Mouse (Mus musculus) layer of hippocampus, adult 9-10 months (tissue): ENCODE data around the gene Psmb3.
"Not testable (repeated sequence)": the region's sequence is repeated elsewhere in the genome, so short reads cannot be mapped to it uniquely, and the experiment has no call there.

Experiments
- DNase-seq: peaks from one replicate; pipeline ENCODE4 v3.0.0; 2022; ENCODE audit warnings: low spot score

Psmb3 gene

GRCm38 (mm10) chr11:97695712-97696401 is 7.3 kb upstream of the Psmb3 start:
- no peak for DNase-seq

DNA sequence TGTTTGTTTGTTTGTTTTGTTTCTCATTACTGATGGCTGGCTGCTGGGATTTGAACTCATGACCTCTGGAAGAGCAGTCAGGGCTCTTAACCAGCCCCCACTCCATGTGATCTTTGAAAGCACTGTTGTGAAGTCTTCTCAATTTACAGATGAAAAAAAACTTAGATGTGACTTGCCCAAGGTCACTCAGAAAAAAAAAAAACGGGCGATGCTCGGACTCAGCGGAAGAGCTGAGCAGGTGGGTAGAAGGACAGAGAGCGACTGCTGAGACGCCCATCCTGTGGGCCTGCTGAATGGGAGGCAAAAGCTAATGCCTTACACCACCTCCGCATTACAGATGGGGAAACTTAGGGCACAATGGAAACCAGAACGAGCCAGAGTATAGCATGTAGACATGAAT is 6.5 kb upstream of the Psmb3 start:
- no peak for DNase-seq

DNA sequence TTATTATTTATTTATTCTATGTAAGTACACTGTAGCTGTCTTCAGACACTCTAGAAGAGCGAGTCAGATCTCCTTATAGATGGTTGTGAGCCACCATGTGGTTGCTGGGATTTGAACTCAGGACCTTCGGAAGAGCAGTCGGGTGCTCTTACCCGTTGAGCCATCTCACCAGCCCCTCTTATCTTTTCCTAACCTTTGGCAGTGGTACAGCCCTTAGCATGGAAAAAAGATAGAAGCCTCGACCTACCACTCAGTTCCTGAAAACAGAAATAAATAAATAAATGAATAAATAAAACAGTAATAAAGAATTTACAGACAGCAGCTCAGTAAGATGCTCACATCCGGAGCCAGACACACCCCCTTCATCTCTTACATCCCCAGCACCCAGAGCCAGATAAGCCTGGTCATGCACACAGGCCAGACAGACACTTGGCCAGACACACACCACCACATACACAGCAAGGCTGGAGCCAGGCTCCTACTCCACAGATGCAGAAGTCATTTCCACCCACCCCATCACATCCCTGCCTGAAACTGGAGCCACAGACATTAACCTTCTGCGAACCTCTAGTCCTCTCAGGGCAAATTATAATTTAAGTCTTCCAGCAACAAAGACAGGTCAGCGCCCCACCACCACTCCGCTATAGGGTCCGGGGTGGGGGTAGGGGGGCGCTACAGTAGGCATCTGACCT is 5.9 kb upstream of the Psmb3 start:
- DNase-seq = no peak

DNA sequence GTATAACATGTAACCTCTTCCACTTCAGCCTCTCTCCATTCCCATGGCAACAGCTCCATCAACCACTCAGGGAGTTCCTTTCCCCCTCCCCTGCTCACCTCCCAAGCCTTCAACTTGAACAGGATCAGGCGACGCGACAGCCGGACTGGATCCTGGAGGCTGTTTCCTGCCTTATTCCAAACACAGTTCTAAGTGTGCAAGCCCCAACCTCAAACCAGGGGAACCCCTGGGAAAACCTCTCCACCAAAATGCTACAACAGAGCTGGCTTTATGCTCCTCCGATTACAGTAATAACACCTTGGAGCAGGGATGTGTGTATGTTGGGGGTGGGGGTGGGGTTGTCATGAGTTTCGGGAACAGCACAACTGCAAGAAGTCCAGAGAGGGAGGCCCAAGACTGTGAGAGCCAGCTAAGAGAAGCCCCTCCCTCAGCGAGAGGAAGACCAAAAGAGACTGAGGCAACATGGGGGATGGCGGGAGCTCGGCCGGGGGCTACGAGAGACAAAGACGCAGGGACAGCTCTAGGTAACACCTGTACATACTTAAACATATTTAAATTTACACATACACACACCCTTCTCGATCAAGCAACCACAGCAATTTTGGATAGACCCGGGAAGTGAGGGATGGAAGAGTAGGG is 5.2 kb upstream of the Psmb3 start:
- DNase-seq = no peak

DNA sequence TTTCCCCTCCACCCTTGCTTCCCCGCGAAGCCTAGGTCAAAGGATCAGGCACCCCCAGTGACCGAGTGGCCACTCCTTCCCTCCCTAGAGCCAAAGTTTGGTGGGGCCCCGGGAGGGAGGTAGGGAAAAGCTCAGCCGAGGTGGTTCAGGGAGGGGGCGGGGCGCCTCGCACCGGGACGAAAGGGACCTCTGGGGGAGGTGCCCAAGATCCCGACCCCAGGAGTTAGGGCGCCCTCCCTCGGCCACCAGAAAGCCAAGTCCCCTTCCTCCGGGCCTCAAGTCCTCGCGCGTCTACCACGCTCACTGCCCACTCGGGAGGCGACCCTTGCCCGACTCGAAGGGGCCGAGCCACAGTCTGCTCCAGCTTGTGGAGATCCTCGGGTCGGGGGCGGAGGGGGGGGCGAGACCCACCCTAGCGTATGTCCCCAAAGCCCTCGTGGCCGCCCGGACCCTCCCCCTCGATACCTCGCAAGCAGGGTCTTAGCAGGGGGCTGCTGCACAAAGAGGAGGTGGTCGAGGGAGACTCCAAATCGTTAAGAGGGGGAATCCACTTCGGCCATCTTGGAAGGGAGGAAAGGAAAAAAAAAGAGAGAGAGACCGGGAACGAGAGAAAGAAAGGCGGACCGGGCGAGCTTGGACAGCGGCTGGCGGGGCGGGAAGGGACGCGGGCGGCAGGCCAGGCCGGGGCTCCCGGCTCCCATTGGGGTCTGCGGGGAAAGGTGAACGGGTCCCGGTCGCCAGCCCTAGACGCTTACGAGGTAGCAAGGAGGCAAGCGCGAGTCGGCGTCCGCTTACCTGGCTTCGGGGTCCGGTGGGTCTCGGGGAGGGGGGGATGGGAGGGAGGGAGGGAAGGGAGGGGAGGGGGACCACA is 4.2 kb upstream of the Psmb3 start:
- DNase-seq = no peak

GRCm38 (mm10) chr11:97699626-97700002 is 3.6 kb upstream of the Psmb3 start:
- DNase-seq = no peak

DNA sequence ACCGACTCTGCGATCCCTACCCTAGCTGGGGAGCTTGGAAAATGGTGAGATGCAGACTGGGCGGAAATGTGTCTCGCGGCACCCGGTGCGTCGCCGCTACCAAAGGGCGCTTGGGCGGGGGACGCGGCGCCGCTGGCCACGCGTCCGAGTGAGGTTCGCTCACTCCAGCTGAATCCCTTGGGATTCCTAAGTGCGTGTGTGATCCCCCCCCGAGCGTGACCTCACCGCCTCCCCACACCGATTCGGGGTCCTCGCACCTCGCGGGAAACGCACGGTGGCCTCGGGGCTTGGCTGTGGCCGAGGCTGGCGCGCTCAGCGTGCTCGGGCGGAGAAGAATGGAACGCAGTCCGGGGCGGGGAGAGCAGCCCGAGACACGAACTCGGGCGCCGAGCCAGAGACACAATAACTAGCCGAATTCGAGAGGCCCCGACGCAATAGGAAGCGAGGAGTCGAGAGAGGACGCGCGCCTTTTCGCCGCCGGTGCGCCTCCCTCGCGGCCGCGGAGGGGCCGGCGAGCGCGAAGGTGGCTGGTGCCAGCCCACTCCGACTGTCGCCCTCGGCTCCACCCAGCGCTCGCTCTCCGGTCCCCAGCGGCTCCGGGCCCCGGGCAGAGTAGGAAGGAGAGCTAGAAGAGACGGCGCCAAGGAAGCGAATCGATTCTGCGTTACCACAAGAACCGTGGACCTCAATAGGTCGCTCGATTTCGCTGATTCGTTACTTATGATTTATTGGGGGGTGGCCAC is 3.0 kb upstream of the Psmb3 start, which contains the start of gene Pcgf2:
Pcgf2 (minus strand) TSS at position 495 of the 743 bp plus-strand sequence.
- DNase-seq = no peak

DNA sequence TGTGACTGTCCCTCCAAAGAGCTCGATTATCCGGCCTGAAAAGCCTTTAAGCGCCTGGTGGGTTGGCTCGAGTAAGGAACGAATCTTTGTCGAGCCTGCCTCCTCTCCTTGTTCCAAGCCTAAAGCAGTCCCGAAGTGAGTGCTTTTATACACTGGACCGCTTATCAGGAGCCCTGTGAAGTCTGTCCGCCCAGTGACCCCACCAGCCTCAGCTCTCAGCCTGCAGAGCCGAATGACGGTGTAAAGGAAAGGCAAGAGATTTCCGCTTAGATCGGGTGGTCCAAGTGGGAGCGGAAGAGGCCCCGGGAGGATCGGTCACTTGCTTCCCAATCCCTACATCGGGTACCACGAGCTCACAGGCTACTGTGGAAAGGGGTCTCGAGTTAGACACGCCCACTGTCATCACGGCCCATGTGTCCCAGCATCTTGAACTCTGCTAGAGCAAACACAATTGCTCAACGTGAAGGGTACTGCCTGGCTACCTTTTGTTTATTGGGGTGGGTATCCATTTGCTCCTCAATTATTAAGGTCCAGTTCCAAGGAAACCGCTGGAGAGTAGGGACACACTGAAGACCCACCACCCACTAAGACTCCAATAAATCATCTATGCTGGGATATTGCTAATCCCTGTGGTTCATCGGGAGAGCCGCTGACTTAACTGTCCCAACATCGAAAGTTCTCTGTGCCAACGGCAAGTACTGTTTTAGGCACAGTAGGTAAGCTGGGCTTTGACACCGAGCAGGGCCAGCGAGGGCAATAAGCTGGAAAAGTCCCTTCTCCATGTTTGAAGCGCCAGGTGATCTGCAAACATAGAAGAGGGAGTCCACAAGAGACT is 2.2 kb upstream of the Psmb3 start:
- no peak for DNase-seq

- DNase-seq = no peak
Measured at GRCm38 (mm10) chr11:97701581-97702392, 1.4 kb upstream of the Psmb3 start.

DNA sequence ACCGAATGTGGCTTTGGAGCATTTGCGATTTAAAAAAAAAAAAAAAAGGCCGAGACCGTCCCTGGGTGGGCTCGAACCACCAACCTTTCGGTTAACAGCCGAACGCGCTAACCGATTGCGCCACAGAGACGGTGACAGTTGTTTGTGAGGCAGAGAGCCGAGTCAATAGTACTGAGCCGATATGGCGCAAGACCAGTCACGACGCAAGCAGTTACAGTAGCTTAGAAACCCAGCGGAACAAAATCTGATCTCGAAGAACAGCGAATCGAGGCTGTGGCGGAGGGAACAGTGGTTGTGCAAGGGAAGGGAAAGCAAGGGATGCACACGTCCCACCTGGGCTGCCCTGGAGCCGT is 830 bp upstream of the Psmb3 start:
- DNase-seq = peak; percentile 89

DNA sequence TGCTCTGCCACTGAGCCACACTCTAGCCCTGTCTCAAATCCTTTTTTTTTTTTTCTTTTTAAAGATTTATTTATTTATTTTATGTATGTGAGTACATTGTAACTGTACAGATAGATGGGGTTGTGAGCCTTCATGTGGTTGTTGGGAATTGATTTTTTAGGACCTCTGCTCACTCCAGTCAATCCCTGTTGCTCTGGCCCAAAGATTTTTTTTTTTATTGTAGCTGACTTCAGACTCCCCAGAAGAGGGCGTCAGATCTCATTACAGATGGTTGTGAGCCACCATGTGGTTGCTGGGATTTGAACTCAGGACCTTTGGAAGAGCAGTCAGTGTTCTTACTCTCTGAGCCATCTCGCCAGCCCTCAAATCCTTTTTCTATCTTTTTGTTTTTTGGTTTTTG is 6.9 kb downstream of the Psmb3 start:
- DNase-seq = not testable (repeated sequence)

DNA sequence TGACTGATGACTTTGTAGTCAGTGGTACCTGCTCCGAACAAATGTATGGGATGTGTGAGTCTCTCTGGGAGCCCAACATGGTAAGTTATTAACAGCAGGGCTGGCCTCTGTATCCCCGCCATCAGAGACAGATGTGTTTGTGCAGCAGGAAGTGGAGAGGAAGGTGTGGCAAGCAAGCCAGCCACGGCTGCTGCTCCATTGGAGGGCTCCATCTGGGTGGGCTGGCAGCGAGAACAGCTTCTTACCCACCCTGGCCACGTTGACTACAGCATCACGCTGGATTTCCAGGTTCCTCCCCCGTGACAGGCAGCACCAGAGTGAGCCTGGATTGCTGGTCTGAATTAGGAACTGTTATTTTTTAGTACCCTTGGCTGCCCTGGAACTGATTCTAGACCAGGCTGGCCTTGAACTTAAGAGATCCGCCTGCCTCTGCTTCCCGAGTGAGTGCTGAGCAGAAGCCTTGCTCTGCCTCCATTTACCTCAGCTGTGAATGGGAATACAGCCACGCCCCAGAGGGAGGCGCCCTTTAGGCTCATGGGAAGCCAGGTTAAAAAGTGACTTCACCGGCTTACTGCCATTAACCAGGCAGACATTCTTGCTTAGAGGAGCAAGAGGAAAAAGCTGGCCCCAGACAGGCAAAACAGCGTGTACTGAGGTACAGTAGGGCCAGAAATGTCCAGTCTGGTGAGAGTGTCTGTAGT is 8.2 kb downstream of the Psmb3 start:
- no peak for DNase-seq

DNA sequence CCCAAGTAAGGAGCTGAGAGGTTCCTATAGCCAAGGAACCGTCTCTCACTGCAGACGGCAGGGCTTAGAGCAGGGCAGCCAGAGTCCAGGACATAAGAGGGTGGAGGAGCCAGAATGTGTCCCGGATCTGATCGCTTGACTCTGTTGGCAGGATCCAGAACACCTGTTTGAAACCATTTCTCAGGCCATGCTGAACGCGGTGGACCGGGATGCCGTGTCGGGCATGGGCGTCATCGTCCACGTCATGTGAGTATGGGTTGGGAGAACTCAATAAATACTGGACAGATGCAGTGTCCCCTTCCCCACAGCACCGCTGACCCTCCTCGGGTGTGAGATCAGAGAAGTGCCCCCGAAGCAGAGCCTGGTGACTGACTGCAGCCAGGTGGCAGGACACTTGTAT is 9.1 kb downstream of the Psmb3 start:
- no peak for DNase-seq

- no peak for DNase-seq
Measured at GRCm38 (mm10) chr11:97713896-97714295, 10.7 kb downstream of the Psmb3 start.

GRCm38 (mm10) chr11:97714356-97714755 is 11.2 kb downstream of the Psmb3 start:
- no peak for DNase-seq

- no peak for DNase-seq
Measured at GRCm38 (mm10) chr11:97714784-97715760, 11.9 kb downstream of the Psmb3 start.

- DNase-seq = no peak
Measured at GRCm38 (mm10) chr11:97716021-97716420, 12.8 kb downstream of the Psmb3 start.
